Mouse (Mus musculus) left cerebral cortex, postnatal 10 days (tissue): ENCODE results near the gene Rnf220. TPM values are rescaled to one million over a fixed set of nuclear protein-coding genes. Genes with fewer than 3 reads are reported as not detected.

ENCODE experiments used
- DNase-seq, 2 experiments: peaks; one replicate each; pipeline ENCODE4 v3.0.0; 2021 to 2022; ENCODE audit warnings: low spot score in 2 of 2, mixed read lengths in 1 of 2; ENCODE audit errors: extremely low spot score in 1 of 2
- intact Hi-C: fragments of 180-260 bp; cut with DNase I; formaldehyde crosslinking; loops from one replicate; pipeline ENCODE4 v1.15.1; 2025
- total RNA-seq, 2 experiments: library from RNA; stranded (reverse); gene quantifications; 2 replicates each; pipeline ENCODE4 v1.2.3; 2021

Gene Rnf220
- total RNA-seq, 2 experiments from 2014 or later: 136 to 144 TPM

GRCm38 (mm10) chr4:117469471-117469870 lies 27.4 kb downstream of the Rnf220 start:
- intact Hi-C loops: no loop called here
- no peak for DNase-seq

GRCm38 (mm10) chr4:117467936-117468335 lies 28.9 kb downstream of the Rnf220 start:
- intact Hi-C loops: no loop called here
- no peak for DNase-seq

DNA sequence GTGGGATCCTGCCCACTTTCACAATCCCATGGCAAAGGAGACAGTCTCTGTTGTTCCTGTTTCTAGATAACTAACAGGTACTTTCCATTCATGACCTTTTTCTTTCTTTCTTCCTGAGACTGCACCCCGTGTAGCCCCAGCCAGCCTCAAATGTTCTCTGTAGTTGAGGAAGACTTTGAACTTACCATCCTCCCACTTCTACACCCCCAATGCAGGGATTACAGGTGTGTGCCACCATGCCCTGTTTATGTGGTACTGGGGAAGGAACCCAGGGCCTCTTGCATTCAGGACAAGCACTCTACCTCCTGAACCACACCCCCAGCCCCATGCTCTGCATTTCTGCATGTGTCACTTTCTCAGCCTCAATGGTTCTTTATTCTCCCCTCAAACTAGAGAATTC lies 47.7 kb downstream of the Rnf220 start:
- intact Hi-C loops: no loop called here
- no peak for DNase-seq

DNA sequence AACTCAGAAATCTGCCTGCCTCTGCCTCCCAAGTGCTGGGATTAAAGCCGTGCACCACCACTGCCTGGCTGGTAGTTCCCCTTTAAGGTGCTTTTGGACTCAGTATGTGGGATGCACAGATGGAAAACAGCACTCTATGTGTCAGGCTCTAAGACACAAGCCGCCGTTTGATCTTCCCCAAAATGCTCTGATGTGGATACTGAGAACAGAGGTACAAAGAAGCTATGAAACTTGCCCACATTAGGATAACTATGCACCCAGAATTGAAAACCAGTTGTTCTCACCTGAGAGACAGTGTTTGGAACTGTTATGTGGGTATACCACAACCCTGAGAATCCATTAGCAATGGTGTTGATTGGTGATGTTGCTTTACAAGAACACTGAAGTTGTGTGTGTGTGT lies 48.9 kb downstream of the Rnf220 start:
- intact Hi-C loops: no loop called here

DNA sequence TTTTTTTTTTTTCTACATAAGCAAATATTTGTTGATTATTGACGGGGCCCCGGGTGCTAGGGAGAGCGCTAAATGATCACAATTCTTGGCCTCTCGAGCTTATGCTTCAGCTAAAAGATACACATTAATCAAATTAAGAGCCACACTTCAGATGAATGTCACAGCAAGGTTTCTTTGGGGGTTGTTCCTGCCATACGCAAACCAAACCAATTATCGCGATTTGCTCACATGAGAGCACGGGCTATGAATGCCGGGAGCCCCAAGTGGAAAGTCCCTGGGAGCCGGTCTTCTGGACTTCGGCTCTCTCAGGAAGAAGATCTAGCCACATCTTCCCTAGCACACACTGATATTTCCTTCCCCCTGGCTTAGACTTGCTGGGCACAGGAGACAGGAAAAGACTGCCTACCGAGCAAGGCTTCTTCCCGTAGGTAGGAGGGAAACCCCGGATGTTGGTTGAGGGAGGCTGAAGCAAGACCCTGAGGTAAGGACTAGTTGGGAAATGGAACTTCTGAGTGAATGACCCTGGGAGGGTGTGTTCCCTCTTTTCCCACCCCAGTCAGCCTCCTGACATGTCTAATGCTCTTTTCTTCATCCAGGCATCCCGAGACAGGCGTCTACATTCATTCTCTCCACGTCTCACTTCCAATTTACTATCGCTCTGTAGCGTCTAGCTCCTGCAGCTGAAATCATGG lies 51.2 kb downstream of the Rnf220 start:
- no peak for DNase-seq
- intact Hi-C loops: no loop called here

More for the DNA sequence above, 48.9 kb downstream of the Rnf220 start:
- no peak for DNase-seq

- intact Hi-C loops: no loop called here
These were observed 57.9 kb downstream of the Rnf220 start for GRCm38 (mm10) chr4:117438919-117439318.

DNA sequence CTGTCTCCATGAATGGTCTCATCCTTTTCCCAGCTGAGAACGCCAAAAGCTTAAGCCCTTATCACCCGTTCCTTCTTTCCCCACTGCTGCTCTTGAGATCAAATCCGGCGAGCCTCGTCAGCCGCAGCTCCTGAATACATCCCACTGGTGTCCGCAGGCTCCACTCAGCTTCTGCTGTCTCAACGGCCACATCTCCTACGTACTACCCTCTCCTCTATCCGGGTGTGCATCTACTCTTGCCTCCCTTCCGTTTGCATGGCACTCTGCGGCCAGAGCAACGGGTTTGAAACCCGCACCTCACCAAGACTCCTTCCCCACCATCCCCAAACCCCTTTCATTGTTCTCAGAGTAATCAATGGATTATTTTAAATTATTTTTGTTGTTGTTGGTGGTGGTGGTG lies 58.8 kb downstream of the Rnf220 start:
- DNase-seq: no peak
- intact Hi-C loops: no loop called here

More at GRCm38 (mm10) chr4:117438919-117439318, 57.9 kb downstream of the Rnf220 start:
- no peak for DNase-seq

DNA sequence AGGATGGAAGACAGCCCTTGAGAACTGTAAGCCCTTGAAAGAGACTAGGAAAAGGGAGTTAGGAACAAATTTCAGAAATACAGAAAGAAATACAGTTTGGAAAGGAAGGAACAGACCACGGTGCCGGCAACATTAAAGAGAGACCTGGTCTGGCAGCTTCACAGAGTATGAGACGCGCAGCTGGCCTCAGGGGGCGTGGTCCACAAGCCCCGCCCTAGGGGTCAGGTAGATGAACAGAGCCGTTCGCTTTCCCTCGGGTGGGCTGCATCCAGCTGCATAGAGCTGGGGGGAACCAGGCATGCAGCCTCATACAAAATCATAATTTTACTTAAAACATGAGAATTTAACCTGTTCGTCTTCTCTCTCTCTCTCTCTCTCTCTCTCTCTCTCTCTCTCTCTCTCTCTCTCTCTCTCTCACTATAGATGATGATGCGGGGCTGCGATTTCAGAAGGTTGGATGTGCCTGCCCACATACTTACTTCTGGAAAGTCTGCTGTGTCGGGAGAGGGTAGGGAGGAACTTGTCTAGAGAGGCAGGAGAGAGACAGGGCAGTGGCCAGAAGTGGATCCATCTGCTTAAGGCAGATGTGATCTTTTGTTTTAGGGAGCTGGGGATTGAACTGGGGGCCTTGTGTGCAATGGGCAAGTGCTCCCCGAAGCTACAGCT lies 59.7 kb downstream of the Rnf220 start:
- intact Hi-C loops: no loop called here
- no peak for DNase-seq

DNA sequence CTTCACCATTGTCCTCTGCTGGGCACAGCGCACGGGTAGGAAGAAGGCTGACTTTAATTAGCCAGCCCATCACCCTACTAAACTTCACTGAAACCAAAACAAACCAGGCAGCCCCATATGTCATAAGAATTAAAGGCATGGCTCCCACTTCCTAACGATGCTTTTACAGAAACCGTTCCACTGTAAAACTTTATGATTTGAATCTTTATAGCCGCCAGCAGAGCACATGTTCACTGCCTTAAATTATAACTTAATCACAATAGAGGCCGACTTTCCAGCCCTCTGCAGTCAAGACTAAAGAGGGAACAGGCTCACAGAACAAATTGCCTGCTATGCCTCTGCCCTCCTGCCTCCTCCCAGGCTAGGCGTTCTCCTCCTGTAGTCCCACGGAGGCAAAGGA lies 62.5 kb downstream of the Rnf220 start:
- DNase-seq: no peak
- intact Hi-C loops: no loop called here

DNA sequence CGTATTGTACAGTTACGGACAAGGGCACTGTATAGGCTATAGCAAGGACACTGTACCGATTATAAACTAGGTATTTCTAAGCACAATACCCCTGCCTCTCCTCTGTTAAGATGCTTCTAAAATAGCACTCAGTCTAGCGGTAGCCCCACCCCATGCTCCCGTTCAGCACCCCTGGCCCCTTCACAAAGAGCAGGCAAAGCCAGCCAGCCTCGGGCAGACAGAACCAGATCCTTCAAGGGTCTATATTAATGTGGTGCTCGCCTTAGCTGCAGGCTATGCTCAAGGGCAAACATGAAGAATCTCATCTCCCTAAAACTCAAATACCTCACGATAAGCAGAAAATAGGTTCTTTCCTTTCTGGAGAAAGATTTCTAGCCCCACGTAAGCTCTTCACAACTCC lies 67.2 kb downstream of the Rnf220 start:
- DNase-seq: no peak
- intact Hi-C loops: no loop called here

GRCm38 (mm10) chr4:117427540-117427939 lies 69.3 kb downstream of the Rnf220 start:
- DNase-seq: peak in 1 of 2 experiments; percentile 4
- intact Hi-C loops: no loop called here

GRCm38 (mm10) chr4:117421077-117421476 lies 75.8 kb downstream of the Rnf220 start:
- intact Hi-C loops: no loop called here
- DNase-seq: no peak

- no peak for DNase-seq
- intact Hi-C loops: no loop called here
These were observed 80.0 kb downstream of the Rnf220 start for GRCm38 (mm10) chr4:117416827-117417226.

DNA sequence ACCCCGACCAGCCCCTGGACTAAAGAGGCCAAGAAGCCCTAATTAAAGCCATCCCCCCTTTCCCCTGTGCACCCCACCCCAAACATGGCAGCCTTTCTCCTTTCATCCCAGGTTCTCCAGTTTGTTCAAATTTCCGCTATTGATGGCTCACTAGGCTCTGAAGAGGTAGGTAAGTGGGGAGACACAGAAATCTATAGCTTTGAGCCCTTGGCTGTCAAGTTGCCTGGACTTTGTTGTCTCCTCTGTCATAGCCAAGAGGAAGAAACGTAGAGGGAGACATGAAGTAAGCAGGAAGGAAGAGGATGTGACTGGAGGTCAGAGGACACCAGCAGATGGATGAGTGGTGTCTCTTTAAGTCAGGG lies 86.8 kb downstream of the Rnf220 start:
- intact Hi-C loops: no loop called here
- DNase-seq: no peak

DNA sequence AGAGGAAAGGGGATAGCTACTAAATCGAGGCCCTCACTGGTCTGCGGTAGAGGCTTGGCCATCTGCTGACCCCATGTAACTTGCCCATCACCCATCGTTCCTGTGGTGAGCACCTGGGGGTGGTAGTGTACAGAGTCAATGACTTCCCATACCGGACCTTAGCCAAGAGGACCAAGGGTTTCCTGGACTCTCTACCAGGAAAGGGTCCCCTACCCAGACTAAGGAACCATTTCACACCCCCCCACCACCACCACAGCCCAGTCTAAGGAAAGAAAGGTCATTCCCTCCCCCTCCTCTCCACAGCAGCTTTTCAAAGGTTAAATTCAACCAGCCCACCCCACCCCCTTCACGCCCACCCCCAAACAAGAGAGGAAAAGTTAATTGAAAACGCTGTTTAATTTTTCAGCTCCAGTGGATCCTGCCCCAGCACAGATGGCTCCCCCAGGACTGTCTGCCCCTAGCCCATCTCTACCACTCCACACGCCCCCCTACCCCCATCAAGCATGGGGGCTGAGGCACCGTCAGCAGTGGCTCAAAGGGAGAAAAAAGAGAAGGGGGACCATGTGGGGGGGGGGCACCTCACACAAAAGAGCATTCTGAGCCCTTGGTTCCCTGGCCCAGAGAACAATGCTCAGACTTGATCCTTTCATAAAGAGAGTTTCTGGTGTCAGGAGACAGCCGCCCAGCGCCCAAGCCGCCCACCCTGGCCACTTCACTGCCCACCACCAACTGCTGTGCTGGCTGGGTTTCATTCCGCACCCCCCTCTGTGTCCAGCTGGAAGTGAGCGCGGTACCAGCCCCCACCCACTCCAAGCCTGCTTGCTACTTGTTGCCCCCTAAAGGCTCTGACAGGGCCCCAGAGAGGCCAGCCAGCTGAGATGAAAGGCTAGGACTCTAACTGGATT lies 87.5 kb downstream of the Rnf220 start:
- intact Hi-C loops: no loop called here
- peak in 1 of 2 experiments; percentile 59 for DNase-seq

GRCm38 (mm10) chr4:117407945-117408344 lies 88.9 kb downstream of the Rnf220 start:
- intact Hi-C loops: no loop called here
- no peak for DNase-seq

GRCm38 (mm10) chr4:117405999-117406398 lies 90.9 kb downstream of the Rnf220 start:
- DNase-seq: peak in 1 of 2 experiments; percentile 40
- intact Hi-C loops: no loop called here

GRCm38 (mm10) chr4:117405211-117405610 lies 91.6 kb downstream of the Rnf220 start:
- intact Hi-C loops: no loop called here

DNA sequence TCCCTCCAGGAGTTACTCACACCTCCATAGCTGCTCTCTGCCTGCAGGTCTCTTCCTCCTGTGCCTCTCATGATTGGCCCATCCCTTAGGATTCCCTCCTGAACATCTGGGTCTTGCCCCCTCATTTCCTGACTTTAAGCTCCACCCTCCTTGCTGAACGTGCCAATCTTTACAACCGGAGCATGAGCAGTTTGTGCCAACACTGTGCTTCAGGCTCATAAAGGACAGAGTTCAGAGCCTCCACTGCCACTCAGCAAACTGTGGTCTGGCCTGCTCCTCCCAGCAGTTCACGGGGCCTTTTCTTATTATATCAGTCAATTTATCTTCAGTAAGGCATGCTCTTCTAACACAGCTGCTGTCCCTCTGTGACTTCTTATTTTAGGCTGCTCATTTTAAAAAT lies 93.4 kb downstream of the Rnf220 start:
- DNase-seq: no peak
- intact Hi-C loops: no loop called here

More at GRCm38 (mm10) chr4:117405211-117405610, 91.6 kb downstream of the Rnf220 start:
- DNase-seq: no peak

DNA sequence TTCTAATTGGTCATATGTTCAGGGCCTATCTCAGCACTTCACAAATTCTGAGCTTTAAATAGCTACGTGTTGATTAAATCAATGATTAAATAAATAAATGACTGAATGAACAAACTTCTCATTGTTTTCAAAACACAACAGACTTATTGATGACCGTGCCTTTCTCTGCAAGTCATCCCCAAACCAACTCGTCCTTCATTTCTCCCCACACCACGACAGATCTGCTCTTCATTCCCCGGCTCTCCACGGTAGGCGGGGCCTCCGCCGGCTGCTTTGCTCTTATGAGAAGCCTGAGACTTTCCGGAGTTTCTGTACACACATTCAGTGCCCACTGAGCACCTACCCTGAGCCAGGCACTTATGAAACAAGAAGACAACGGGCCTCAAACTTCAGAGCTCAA lies 99.7 kb downstream of the Rnf220 start:
- intact Hi-C loops: no loop called here
- DNase-seq: no peak
